Comparison of ENCODE assay signal across 8 mouse cellular contexts in genomic region chr19:55315452-55316108, GRCm38 (mm10). TPM values are rescaled to one million over a fixed set of nuclear protein-coding genes. Genes with fewer than 3 reads are reported as not detected.
A peak's percentile ranks its signal among the peaks of the same experiment; 100 is the strongest.
DNase-seq lines count a peak whose midpoint lies in the region; ATAC-seq and TF ChIP-seq lines count a peak whose summit lies in the region.

Gene Zdhhc6, minus strand, starts transcription at chr19:55316032.

- H3K4me1 ChIP-seq in bone marrow macrophage, adult 2 months (ENCODE audit: control insufficient read depth, insufficient read depth, low read length): peaks cover 37% of the 10 kb centered on the region
- H3K4me1 ChIP-seq in erythroblast, embryonic 14.5 days (ENCODE audit: control insufficient read depth): peaks cover 49% of the 10 kb centered on the region
- peaks cover 13% of the 10 kb centered on the region for H3K4me1 ChIP-seq in heart, embryonic 10.5 days
- peaks cover 16% of the 10 kb centered on the region; the same call in 1 of the 2 replicates for H3K4me1 ChIP-seq in kidney, embryonic 14.5 days (ENCODE audit: control insufficient read depth, insufficient read depth, low read length)
- H3K4me1 ChIP-seq in limb, embryonic 12.5 days (replicated peaks): peaks cover 21% of the 10 kb centered on the region
- H3K4me1 ChIP-seq in midbrain, embryonic 14.5 days (ENCODE audit: control insufficient read depth, insufficient read depth, low read length): peaks cover 21% of the 10 kb centered on the region; the same call in 1 of the 2 replicates

- no peak for TF ChIP-seq POLR2A in bone marrow macrophage, adult 2 months (IDR thresholded peaks at IDR 0.05; ENCODE audit: borderline replicate concordance, low read depth, low read length)

- H3K4me2 ChIP-seq in kidney, embryonic 14.5 days (replicated peaks; ENCODE audit: low read depth, low read length): peak within 1 kb of the TSS; percentile 89
- peak within 1 kb of the TSS; percentile 94 for H3K4me2 ChIP-seq in limb, embryonic 12.5 days
- H3K4me2 ChIP-seq in midbrain, embryonic 14.5 days (ENCODE audit: low read length): peak within 1 kb of the TSS; percentile 91

- peak within 1 kb of the TSS; percentile 89 for H3K27ac ChIP-seq in bone marrow macrophage, adult 2 months (ENCODE audit: insufficient read depth, low read depth, low read length)
- H3K27ac ChIP-seq in heart, embryonic 10.5 days: peak within 1 kb of the TSS; percentile 95
- H3K27ac ChIP-seq in kidney, embryonic 14.5 days (ENCODE audit: low read depth, low read length): peak within 1 kb of the TSS; percentile 85
- peak within 1 kb of the TSS; percentile 91 for H3K27ac ChIP-seq in limb, embryonic 12.5 days
- H3K27ac ChIP-seq in midbrain, embryonic 14.5 days (replicated peaks; ENCODE audit: low read depth, low read length): peak within 1 kb of the TSS; percentile 79

- peak within 1 kb of the TSS; percentile 90 for H3K4me3 ChIP-seq in bone marrow macrophage, adult 2 months (ENCODE audit: insufficient read depth, low read length)
- H3K4me3 ChIP-seq in erythroblast, embryonic 14.5 days (replicated peaks): peak within 1 kb of the TSS; percentile 90
- H3K4me3 ChIP-seq in heart, embryonic 10.5 days: peak within 1 kb of the TSS; percentile 90
- H3K4me3 ChIP-seq in kidney, embryonic 14.5 days (ENCODE audit: low read length): peak within 1 kb of the TSS; percentile 92
- peak within 1 kb of the TSS; percentile 87 for H3K4me3 ChIP-seq in limb, embryonic 12.5 days (replicated peaks)
- peak within 1 kb of the TSS; percentile 86 for H3K4me3 ChIP-seq in midbrain, embryonic 14.5 days (replicated peaks; ENCODE audit: low read depth, low read length)

- no peaks in the 10 kb centered on the region for H3K9me3 ChIP-seq in erythroblast, embryonic 14.5 days (ENCODE audit: control insufficient read depth, low read length)
- no peaks in the 10 kb centered on the region for H3K9me3 ChIP-seq in heart, embryonic 10.5 days
- H3K9me3 ChIP-seq in kidney, embryonic 14.5 days (ENCODE audit: control insufficient read depth, low read length): no peaks in the 10 kb centered on the region
- H3K9me3 ChIP-seq in limb, embryonic 12.5 days: no peaks in the 10 kb centered on the region
- H3K9me3 ChIP-seq in midbrain, embryonic 14.5 days (ENCODE audit: control insufficient read depth, low read length): no peaks in the 10 kb centered on the region

- TF ChIP-seq CTCF in bone marrow macrophage, adult 2 months (IDR thresholded peaks at IDR 0.05; ENCODE audit: low read depth, low read length): no peak

- H3K36me3 ChIP-seq in erythroblast, embryonic 14.5 days (ENCODE audit: control insufficient read depth): peaks cover 47% of the 10 kb centered on the region
- H3K36me3 ChIP-seq in heart, embryonic 10.5 days: peaks cover 21% of the 10 kb centered on the region
- peaks cover 26% of the 10 kb centered on the region for H3K36me3 ChIP-seq in kidney, embryonic 14.5 days (ENCODE audit: control insufficient read depth, insufficient read depth, low read length)
- peaks cover 23% of the 10 kb centered on the region for H3K36me3 ChIP-seq in limb, embryonic 12.5 days
- peaks cover 16% of the 10 kb centered on the region for H3K36me3 ChIP-seq in midbrain, embryonic 14.5 days (ENCODE audit: control insufficient read depth, insufficient read depth, low read length)

- ATAC-seq in kidney, embryonic 14.5 days (ENCODE audit: low FRiP score, low TSS enrichment): peak; percentile 81
- ATAC-seq in limb, embryonic 12.5 days (ENCODE audit: insufficient number of reproducible peaks, insufficient read depth, low FRiP score, low TSS enrichment, low read depth): peak; percentile 70
- peak; percentile 78 for ATAC-seq in midbrain, embryonic 14.5 days (ENCODE audit: low FRiP score, low TSS enrichment)

- no peaks in the 10 kb centered on the region for H3K27me3 ChIP-seq in erythroblast, embryonic 14.5 days (ENCODE audit: control insufficient read depth)
- no peaks in the 10 kb centered on the region for H3K27me3 ChIP-seq in heart, embryonic 10.5 days (ENCODE audit: insufficient read depth, poor library complexity, severe bottlenecking)
- H3K27me3 ChIP-seq in kidney, embryonic 14.5 days (ENCODE audit: control insufficient read depth, insufficient read depth, low read length): no peaks in the 10 kb centered on the region
- H3K27me3 ChIP-seq in limb, embryonic 12.5 days: no peaks in the 10 kb centered on the region
- no peaks in the 10 kb centered on the region for H3K27me3 ChIP-seq in midbrain, embryonic 14.5 days (ENCODE audit: control insufficient read depth, insufficient read depth, low read length)

- DNase-seq in B cell, adult 2 months: peak; percentile 86 to 90
- DNase-seq in heart, embryonic 10.5 days (ENCODE audit: low spot score): peak; percentile 86
- peak; percentile 90 for DNase-seq in midbrain, embryonic 14.5 days
- peak; percentile 87 to 95 for DNase-seq in spleen, postnatal 4 days (ENCODE audit: low spot score in 2 of 2)

- WGBS in heart, embryonic 10.5 days: under 1% methylated on average over 60 of the region's 60 CpGs
- WGBS in kidney, embryonic 14.5 days: under 1% methylated on average over 60 of the region's 60 CpGs
- WGBS in limb, embryonic 12.5 days: under 1% methylated on average over 60 of the region's 60 CpGs
- under 1% methylated on average over 60 of the region's 60 CpGs for WGBS in midbrain, embryonic 14.5 days

- H3K9ac ChIP-seq in kidney, embryonic 14.5 days (ENCODE audit: low read depth, low read length): peak within 1 kb of the TSS; percentile 87
- H3K9ac ChIP-seq in limb, embryonic 12.5 days (replicated peaks): peak within 1 kb of the TSS; percentile 85
- peak within 1 kb of the TSS; percentile 72 for H3K9ac ChIP-seq in midbrain, embryonic 14.5 days (replicated peaks; ENCODE audit: low read length)

RNA-seq across cellular contexts. Expression of gene Zdhhc6, which starts in this region (rescaled TPM):
- 41.6 and 43.4 TPM in 2 replicates for polyA plus RNA-seq in bone marrow macrophage, adult 2 months (2012; ENCODE audit: insufficient read depth, insufficient read length, missing spikeins)
- polyA plus RNA-seq in erythroblast, embryonic 14.5 days (2012): 1.3 and 2.3 TPM in 2 replicates
- polyA plus RNA-seq in heart, embryonic 10.5 days (2016; fragmentation: Nextera tagmentation; extraction: Ambion mirVana): 93.8 and 103 TPM in 2 replicates
- polyA plus RNA-seq in kidney, embryonic 14.5 days (2014; fragmentation: Nextera tagmentation; extraction: Ambion mirVana): 83.0 and 110 TPM in 2 replicates
- polyA plus RNA-seq in limb, embryonic 12.5 days (2016; fragmentation: Nextera tagmentation; extraction: Ambion mirVana): 96.6 and 98.9 TPM in 2 replicates
- polyA plus RNA-seq in midbrain, embryonic 14.5 days (2014; fragmentation: Nextera tagmentation; extraction: Ambion mirVana): 52.7 and 72.4 TPM in 2 replicates

Comparison
In these comparisons a context has a peak if more than half of its experiments do, and no peak if none do; other contexts are left out.
1. Peak in every context shown above with its lines: DNase-seq, ATAC-seq, H3K4me3 ChIP-seq and H3K27ac ChIP-seq.
2. RNA of gene Zdhhc6 (polyA plus RNA-seq): 83.0 to 110 TPM in kidney, embryonic 14.5 days, 93.8 to 103 TPM in heart, embryonic 10.5 days, 96.6 to 98.9 TPM in limb, embryonic 12.5 days, 52.7 to 72.4 TPM in midbrain, embryonic 14.5 days and 41.6 to 43.4 TPM in bone marrow macrophage, adult 2 months; 1.3 to 2.3 TPM in erythroblast, embryonic 14.5 days; every median in the first group is over 10 times any median in the second.